Mouse (Mus musculus) hindbrain, embryonic 11.5 days (tissue): ENCODE measurements around the gene C1qa. TPM values are rescaled to one million over a fixed set of nuclear protein-coding genes. Genes with fewer than 3 reads are reported as not detected.

Source experiments
- ATAC-seq: fragments of 200-750 bp; cut with Nextera tagmentation; 2 replicates; pipeline ENCODE4 v1.8.0; 2017; ENCODE audit warnings: mild to moderate bottlenecking, moderate TSS enrichment, moderate library complexity; ENCODE audit not compliant: low FRiP score
- DNase-seq: peaks from one replicate; pipeline ENCODE4 v3.0.0-alpha.2; 2015; ENCODE audit warnings: low spot score
- H3K27ac ChIP-seq: fragments of 300-500 bp; sonication (generic); 2 replicates; pipeline ENCODE4 v1.5.1; 2014; ENCODE audit warnings: mild to moderate bottlenecking, low read depth, low read length
- H3K27me3 ChIP-seq: fragments of 300-500 bp; sonication (generic); 2 replicates; pipeline ENCODE4 v1.6.1; 2014; ENCODE audit warnings: mild to moderate bottlenecking, low read length, moderate library complexity, mixed read lengths; ENCODE audit not compliant: control insufficient read depth, insufficient read depth
- H3K36me3 ChIP-seq: fragments of 300-500 bp; sonication (generic); 2 replicates; pipeline ENCODE4 v1.6.1; 2014; ENCODE audit warnings: mild to moderate bottlenecking, low read length, moderate library complexity, mixed read lengths; ENCODE audit not compliant: control insufficient read depth, insufficient read depth
- H3K4me1 ChIP-seq: fragments of 300-500 bp; sonication (generic); replicated peaks from 2 replicates; pipeline ENCODE4 v1.6.1; 2014; ENCODE audit warnings: low read length, mixed read lengths; ENCODE audit not compliant: control insufficient read depth, insufficient read depth
- H3K4me2 ChIP-seq: fragments of 300-500 bp; sonication (generic); replicated peaks from 2 replicates; pipeline ENCODE4 v1.6.1; 2014; ENCODE audit warnings: mild to moderate bottlenecking, low read depth, low read length
- H3K4me3 ChIP-seq: fragments of 300-500 bp; sonication (generic); 2 replicates; pipeline ENCODE4 v1.5.1; 2014; ENCODE audit warnings: low read depth, low read length
- H3K9ac ChIP-seq: fragments of 300-500 bp; sonication (generic); 2 replicates; pipeline ENCODE4 v1.6.1; 2014; ENCODE audit warnings: low read depth, low read length
- H3K9me3 ChIP-seq: fragments of 300-500 bp; sonication (generic); 2 replicates; pipeline ENCODE4 v1.6.1; 2016; ENCODE audit warnings: low read length; ENCODE audit not compliant: control insufficient read depth
- WGBS: fragments of 180-500 bp; shearing (Covaris S2); extraction: QIAGEN DNeasy Blood & Tissue Kit; methylation state at CpG from one replicate; pipeline ENCODE4 v1.1.7; 2014; 5-methylcytosine and 5-hydroxymethylcytosine counted together
- polyA plus RNA-seq: library from polyadenylated mRNA; unstranded; fragments of >200 nt; fragmentation: Nextera tagmentation; extraction: Ambion mirVana; gene quantifications from 2 replicates; pipeline ENCODE4 v1.2.1, GENCODE M21; 2014

Gene C1qa
- polyA plus RNA-seq, 1 experiment from 2014 or later, result 14.3 TPM

DNA sequence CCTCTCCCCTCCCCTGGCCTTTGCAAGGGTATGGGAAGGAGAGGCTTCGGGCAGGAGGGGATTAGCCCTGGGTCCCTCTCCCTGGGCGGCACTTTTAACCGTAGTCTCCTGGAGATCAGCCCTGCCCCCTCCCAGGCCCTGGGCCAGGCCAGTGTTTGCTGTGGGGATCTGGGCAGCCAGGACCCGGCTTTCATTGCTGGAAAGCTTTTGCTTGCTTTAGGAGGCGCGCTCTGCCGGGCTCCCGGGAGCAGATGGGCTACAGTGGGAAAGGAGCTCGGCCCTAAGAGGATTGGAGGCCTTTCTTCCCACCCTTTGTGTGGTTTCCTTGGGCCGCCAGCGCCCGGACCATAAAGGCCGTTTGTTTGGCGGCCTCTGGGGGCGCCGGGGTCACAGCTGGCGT is 36.8 kb downstream of the C1qa start:
- H3K27ac ChIP-seq, result peak overlapping the region; percentile 83

DNA sequence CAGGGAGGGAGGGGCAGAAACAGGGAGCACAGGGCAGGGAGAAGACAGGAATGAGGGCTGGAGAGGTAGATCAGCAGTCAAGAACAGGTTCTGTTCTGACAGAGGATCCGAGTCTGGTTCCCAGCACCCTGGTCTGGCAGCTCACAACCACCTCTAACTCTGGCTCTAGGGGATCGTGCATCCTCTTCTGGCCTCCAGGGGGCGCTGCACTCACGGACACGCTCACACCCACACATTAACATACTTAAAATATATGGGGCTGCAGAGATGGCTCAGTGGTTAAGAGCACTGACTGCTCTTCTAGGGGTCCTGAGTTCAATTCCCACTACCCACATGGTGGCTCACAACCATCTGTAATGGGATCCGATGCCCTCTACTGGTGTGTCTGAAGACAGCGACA is 38.6 kb downstream of the C1qa start:
- Histone ChIP-seq H3K36me3 (no peaks in the 10 kb centered on the region), H3K4me1 (peaks cover 17% of the 10 kb centered on the region), H3K27ac (no peak overlapping the region), H3K9ac (no peak overlapping the region), H3K4me2 (no peak overlapping the region), H3K9me3 (no peaks in the 10 kb centered on the region), H3K27me3 (no peaks in the 10 kb centered on the region), H3K4me3 (no peak overlapping the region)
- ATAC-seq, result no peak
- 85% methylated on average over 7 of the region's 7 CpGs for WGBS
- DNase-seq, result no peak

More for the DNA sequence above, 36.8 kb downstream of the C1qa start:
- WGBS, result 3% methylated on average over 17 of the region's 17 CpGs
- H3K4me3 ChIP-seq, result no peak overlapping the region
- peaks cover 20% of the 10 kb centered on the region for H3K4me1 ChIP-seq
- peak; percentile 54 for DNase-seq
- no peaks in the 10 kb centered on the region for H3K27me3 ChIP-seq
- peak overlapping the region; percentile 40 for H3K9ac ChIP-seq
- no peaks in the 10 kb centered on the region for H3K36me3 ChIP-seq
- no peaks in the 10 kb centered on the region for H3K9me3 ChIP-seq
- ATAC-seq, result peak; percentile 22; the same call in 1 of the 2 replicates
- 0 out of 2 replicates have a peak overlapping the region, but pooled peaks have one; percentile 17 for H3K4me2 ChIP-seq

DNA sequence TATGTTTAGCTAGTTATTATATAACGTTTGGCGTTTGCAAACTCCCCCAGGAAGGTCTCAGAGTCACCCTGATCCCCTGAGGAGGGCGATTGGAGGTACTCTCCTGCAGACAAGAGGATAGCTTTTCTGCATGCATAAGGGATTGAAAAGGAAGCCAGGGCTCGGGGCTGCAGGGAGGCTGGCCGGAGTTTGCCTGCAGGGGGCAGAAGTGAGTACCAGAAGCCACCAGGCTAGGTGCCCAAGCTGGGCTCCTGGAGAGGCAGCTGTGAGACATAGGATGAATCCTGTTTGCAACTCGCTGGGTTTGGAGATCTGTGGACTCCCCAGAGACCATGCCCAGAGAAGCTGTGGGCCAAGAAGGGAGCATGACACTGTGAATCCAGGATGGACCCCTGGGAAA is 43.5 kb downstream of the C1qa start:
- Histone ChIP-seq H3K4me3 (no peak overlapping the region), H3K36me3 (no peaks in the 10 kb centered on the region), H3K9me3 (no peaks in the 10 kb centered on the region), H3K4me1 (no peaks in the 10 kb centered on the region), H3K27me3 (no peaks in the 10 kb centered on the region), H3K4me2 (no peak overlapping the region), H3K27ac (no peak overlapping the region), H3K9ac (no peak overlapping the region)
- 34% methylated on average over 6 of the region's 6 CpGs for WGBS
- no peak for ATAC-seq
- DNase-seq, result peak; percentile 64

DNA sequence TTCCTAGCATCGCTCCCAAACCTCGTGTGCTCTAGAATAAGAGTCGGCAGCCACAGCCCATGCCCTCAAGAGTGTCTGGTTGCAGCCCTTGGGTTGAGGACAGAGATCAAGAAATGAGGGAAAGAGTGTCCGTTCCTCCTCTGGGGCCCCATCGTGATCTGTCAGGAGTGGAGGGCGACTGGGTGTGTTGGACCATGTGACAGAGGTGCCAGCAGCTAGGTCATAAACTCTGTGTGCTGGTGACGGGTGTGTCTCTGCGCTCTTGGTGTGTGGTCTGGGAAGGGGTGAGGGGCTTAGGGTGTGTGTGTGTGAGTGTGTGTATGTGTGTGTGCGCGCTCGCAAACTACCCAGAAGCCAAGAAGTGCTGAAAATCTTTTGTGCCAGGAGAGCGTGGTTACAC is 45.6 kb downstream of the C1qa start:
- Histone ChIP-seq H3K36me3 (no peaks in the 10 kb centered on the region), H3K4me1 (no peaks in the 10 kb centered on the region), H3K27me3 (no peaks in the 10 kb centered on the region), H3K9ac (no peak overlapping the region), H3K4me2 (no peak overlapping the region), H3K27ac (no peak overlapping the region), H3K4me3 (no peak overlapping the region), H3K9me3 (no peaks in the 10 kb centered on the region)
- no peak for ATAC-seq
- WGBS, result 89% methylated on average over 12 of the region's 12 CpGs
- no peak for DNase-seq

DNA sequence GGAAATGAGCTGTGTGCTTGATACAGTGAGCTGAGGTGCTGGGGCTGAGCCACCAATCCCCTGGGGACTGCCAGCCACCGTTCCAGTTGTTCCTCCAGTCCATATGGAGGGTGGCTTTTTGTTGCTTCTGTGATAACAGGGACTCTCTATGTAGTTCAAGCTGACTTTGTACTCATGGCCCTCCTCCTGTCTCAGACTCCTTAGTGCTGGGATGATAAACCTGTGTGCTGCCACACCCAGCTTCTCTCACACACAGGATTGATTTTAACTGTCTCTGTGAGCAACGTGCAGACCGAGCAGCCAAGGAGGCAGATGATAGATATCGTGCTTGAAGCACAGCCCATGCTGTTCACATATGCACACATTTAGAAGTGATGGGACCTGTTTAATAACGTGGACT is 46.5 kb downstream of the C1qa start:
- Histone ChIP-seq H3K36me3 (no peaks in the 10 kb centered on the region), H3K4me2 (no peak overlapping the region), H3K9ac (no peak overlapping the region), H3K4me3 (no peak overlapping the region), H3K9me3 (no peaks in the 10 kb centered on the region), H3K27me3 (no peaks in the 10 kb centered on the region), H3K27ac (no peak overlapping the region), H3K4me1 (no peaks in the 10 kb centered on the region)
- ATAC-seq, result no peak
- WGBS, result 75% methylated on average over 5 of the region's 5 CpGs
- no peak for DNase-seq

DNA sequence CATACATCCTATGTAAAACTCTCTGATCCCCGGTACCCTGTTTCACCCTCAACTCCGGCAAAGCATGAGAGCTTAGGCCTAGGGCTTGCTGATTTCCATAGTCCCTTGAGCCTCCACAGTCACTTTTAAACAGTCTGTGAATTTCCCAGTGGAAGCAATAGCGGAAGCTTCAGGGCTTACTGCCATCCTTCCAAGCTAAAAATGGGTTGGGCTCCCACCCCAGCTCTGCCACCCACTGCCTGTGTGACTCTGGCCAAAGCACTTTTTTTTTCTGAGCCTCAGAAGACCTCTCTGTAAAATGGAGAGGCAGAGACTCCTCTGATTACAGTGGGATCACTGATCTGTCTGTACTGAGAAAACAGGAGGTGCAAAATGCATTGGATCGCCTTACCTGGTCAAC is 50.0 kb downstream of the C1qa start:
- H3K27ac ChIP-seq, result no peak overlapping the region
- 80% methylated on average over 4 of the region's 4 CpGs for WGBS
- no peaks in the 10 kb centered on the region for H3K9me3 ChIP-seq
- H3K4me1 ChIP-seq, result no peaks in the 10 kb centered on the region
- DNase-seq, result no peak
- H3K36me3 ChIP-seq, result no peaks in the 10 kb centered on the region
- H3K27me3 ChIP-seq, result no peaks in the 10 kb centered on the region
- H3K4me2 ChIP-seq, result no peak overlapping the region
- ATAC-seq, result no peak
- H3K4me3 ChIP-seq, result no peak overlapping the region
- H3K9ac ChIP-seq, result no peak overlapping the region

DNA sequence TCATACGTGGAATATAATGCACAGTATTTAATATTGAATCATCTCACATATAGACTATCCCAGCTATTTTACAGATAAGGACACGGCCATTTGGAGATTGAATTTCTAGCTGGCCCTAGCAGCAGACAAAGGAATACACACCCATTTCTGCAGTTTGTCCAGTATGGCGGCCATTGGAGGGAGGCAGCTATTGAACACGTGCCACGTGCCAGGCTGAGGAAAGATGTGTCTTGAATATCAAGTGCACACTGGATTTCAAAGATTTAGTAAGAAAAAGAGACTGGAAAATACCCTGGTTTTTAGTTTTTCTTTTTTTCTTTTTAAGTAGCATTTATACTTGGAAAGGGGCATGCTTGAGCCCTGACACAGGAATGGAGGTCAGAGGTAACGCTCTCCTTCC is 51.4 kb downstream of the C1qa start:
- Histone ChIP-seq H3K27me3 (no peaks in the 10 kb centered on the region), H3K4me2 (no peak overlapping the region), H3K4me1 (no peaks in the 10 kb centered on the region), H3K36me3 (no peaks in the 10 kb centered on the region), H3K9me3 (no peaks in the 10 kb centered on the region), H3K4me3 (no peak overlapping the region), H3K27ac (no peak overlapping the region), H3K9ac (no peak overlapping the region)
- ATAC-seq (no peak), DNase-seq (no peak)
- WGBS, result 83% methylated on average over 6 of the region's 6 CpGs

Other genes starting within 250 kb of the C1qa start
- 18.5 and 20.1 TPM in 2 replicates for gene Ephb2, start 62.8 kb downstream of the C1qa start, polyA plus RNA-seq
- 34.4 and 40.3 TPM in 2 replicates for gene C1qb, start 12.6 kb downstream of the C1qa start, polyA plus RNA-seq
- 17.7 and 19.2 TPM in 2 replicates for gene C1qc, start 5.7 kb downstream of the C1qa start, polyA plus RNA-seq
- gene Epha8, start 58.0 kb upstream of the C1qa start, polyA plus RNA-seq, result 0.99 and 1.2 TPM in 2 replicates
- 3.5 and 4.1 TPM in 2 replicates for gene Zbtb40, start 150.0 kb upstream of the C1qa start, polyA plus RNA-seq